Mouse (Mus musculus) olfactory bulb, adult 2 months (tissue): ENCODE results near the gene H2-M5.

Experiments
- CTCF ChIP-seq: fragments of 200-500 bp; IDR thresholded peaks from 2 replicates; pipeline ENCODE4 v1.5.1; 2012; ENCODE audit warnings: low read depth, mild to moderate bottlenecking, low read length, moderate library complexity; ENCODE audit not compliant: insufficient read depth
- POLR2A ChIP-seq: fragments of 200-500 bp; IDR thresholded peaks from 2 replicates; pipeline ENCODE4 v1.6.1; 2012; ENCODE audit warnings: mild to moderate bottlenecking, low read depth, low read length, moderate library complexity; ENCODE audit not compliant: insufficient read depth

GRCm38 (mm10) chr17:36948286-36948685, 41.1 kb downstream of the H2-M5 start:
- TF ChIP-seq POLR2A (no peak), CTCF (no peak)
